Mouse (Mus musculus) cerebellum, adult 2 months (tissue): Measurements from ENCODE around the gene Ctdspl. TPM values are rescaled to one million over a fixed set of nuclear protein-coding genes. Genes with fewer than 3 reads are reported as not detected.

ENCODE experiments used
- DNase-seq, 2 experiments: peaks; one replicate each; pipeline ENCODE4 v3.0.0; 2021
- H3K27ac ChIP-seq: fragments of 200-500 bp; 2 replicates; pipeline ENCODE4 v1.5.1; 2012; ENCODE audit warnings: low read length, control low read depth, inconsistent platforms; ENCODE audit not compliant: insufficient read depth
- H3K27me3 ChIP-seq: fragments of 200-500 bp; 2 replicates; pipeline ENCODE4 v1.6.1; 2012; ENCODE audit warnings: inconsistent platforms, mild to moderate bottlenecking, low read length, moderate library complexity; ENCODE audit not compliant: control insufficient read depth, insufficient read depth
- H3K4me1 ChIP-seq: fragments of 200-500 bp; 2 replicates; pipeline ENCODE4 v1.6.1; 2011; ENCODE audit warnings: low read length; ENCODE audit not compliant: control insufficient read depth, insufficient read depth
- H3K4me3 ChIP-seq: fragments of 200-500 bp; replicated peaks from 2 replicates; pipeline ENCODE3; 2011; ENCODE audit warnings: mild to moderate bottlenecking, low read depth, low read length, control low read depth; ENCODE audit not compliant: insufficient read depth
- CTCF ChIP-seq: fragments of 200-500 bp; IDR thresholded peaks from 2 replicates; pipeline ENCODE4 v1.5.1; 2011; ENCODE audit warnings: low read depth, mild to moderate bottlenecking, control low read depth, low read length, moderate library complexity, borderline replicate concordance; ENCODE audit not compliant: insufficient read depth
- POLR2A ChIP-seq: fragments of 200-500 bp; IDR thresholded peaks from 2 replicates; pipeline ENCODE4 v1.6.1; 2011; ENCODE audit warnings: low read length, control low read depth, borderline replicate concordance; ENCODE audit not compliant: insufficient read depth
- WGBS: fragments of 180-500 bp; shearing (Covaris S2); methylation state at CpG from one replicate; pipeline ENCODE4 v1.1.7; 2018; 5-methylcytosine and 5-hydroxymethylcytosine counted together
- polyA plus RNA-seq: library from polyadenylated mRNA; depleted of rRNA; stranded (reverse); fragments of >200 nt; gene quantifications from 2 replicates; pipeline ENCODE4 v1.2.3, GENCODE M21; 2012

The Ctdspl gene
- polyA plus RNA-seq, 1 experiment, result 10.3 TPM

GRCm38 (mm10) chr9:119075685-119076084 lies 149.4 kb downstream of the Ctdspl start:
- DNase-seq, result no peak
- TF ChIP-seq CTCF, result no peak
- no peak for TF ChIP-seq POLR2A
- 67% methylated on average over 16 of the region's 16 CpGs for WGBS
- no peaks in the 10 kb centered on the region for H3K27me3 ChIP-seq
- no peak overlapping the region for H3K27ac ChIP-seq
- no peaks in the 10 kb centered on the region; the same call in 1 of the 2 replicates for H3K4me1 ChIP-seq
- H3K4me3 ChIP-seq, result no peak overlapping the region

GRCm38 (mm10) chr9:119080040-119080675 lies 153.9 kb downstream of the Ctdspl start:
- WGBS, result 90% methylated on average over 5 of the region's 5 CpGs
- Histone ChIP-seq H3K4me3 (no peak overlapping the region), H3K27ac (no peak overlapping the region), H3K27me3 (no peaks in the 10 kb centered on the region), H3K4me1 (no peaks in the 10 kb centered on the region; the same call in 1 of the 2 replicates)
- TF ChIP-seq CTCF (no peak), POLR2A (no peak)
- no peak for DNase-seq

- WGBS, result 32% methylated on average over 8 of the region's 8 CpGs
- no peak overlapping the region for H3K4me3 ChIP-seq
- H3K4me1 ChIP-seq, result no peaks in the 10 kb centered on the region; the same call in 1 of the 2 replicates
- no peak for TF ChIP-seq CTCF
- TF ChIP-seq POLR2A, result no peak
- no peaks in the 10 kb centered on the region for H3K27me3 ChIP-seq
- DNase-seq, result no peak
- no peak overlapping the region for H3K27ac ChIP-seq
Observed at GRCm38 (mm10) chr9:119082039-119082438, 155.8 kb downstream of the Ctdspl start.

GRCm38 (mm10) chr9:119082656-119083430 lies 156.6 kb downstream of the Ctdspl start:
- WGBS, result 78% methylated on average over 7 of the region's 7 CpGs
- Histone ChIP-seq H3K4me1 (no peaks in the 10 kb centered on the region; the same call in 1 of the 2 replicates), H3K27ac (no peak overlapping the region), H3K4me3 (no peak overlapping the region), H3K27me3 (no peaks in the 10 kb centered on the region)
- DNase-seq, result no peak
- no peak for TF ChIP-seq CTCF

- H3K4me1 ChIP-seq, result no peaks in the 10 kb centered on the region; the same call in 1 of the 2 replicates
- no peak for TF ChIP-seq POLR2A
- no peak for TF ChIP-seq CTCF
- no peak overlapping the region for H3K4me3 ChIP-seq
- WGBS, result 90% methylated on average over 10 of the region's 10 CpGs
- no peak overlapping the region for H3K27ac ChIP-seq
- H3K27me3 ChIP-seq, result no peaks in the 10 kb centered on the region
- no peak for DNase-seq
Observed at GRCm38 (mm10) chr9:119083966-119084365, 157.7 kb downstream of the Ctdspl start.

GRCm38 (mm10) chr9:119086451-119086850 lies 160.2 kb downstream of the Ctdspl start:
- no peak for TF ChIP-seq POLR2A
- no peak for TF ChIP-seq CTCF
- no peak overlapping the region for H3K4me3 ChIP-seq
- WGBS, result 28% methylated on average over 1 of the region's 1 CpGs
- H3K27ac ChIP-seq, result no peak overlapping the region
- DNase-seq, result no peak
- H3K27me3 ChIP-seq, result no peaks in the 10 kb centered on the region
- peaks cover 1% of the 10 kb centered on the region; the same call in 1 of the 2 replicates for H3K4me1 ChIP-seq

- Histone ChIP-seq H3K27me3 (no peaks in the 10 kb centered on the region), H3K27ac (no peak overlapping the region), H3K4me1 (peaks cover 4% of the 10 kb centered on the region; the same call in 1 of the 2 replicates), H3K4me3 (no peak overlapping the region)
- WGBS, result 94% methylated on average over 5 of the region's 5 CpGs
- TF ChIP-seq POLR2A (no peak), CTCF (no peak)
- DNase-seq, result no peak
Observed at GRCm38 (mm10) chr9:119087309-119087708, 161.1 kb downstream of the Ctdspl start.
